ENCODE assay signal across 31 mouse cellular contexts in genomic region chr4:65801204-65801603, GRCm38 (mm10).
DNase-seq lines count a peak whose midpoint lies in the region; ATAC-seq and TF ChIP-seq lines count a peak whose summit lies in the region.
"Had no signal": no experiment of that assay in that cellular context is flagged by ENCODE, and none has a peak within 500 bp of the region (broad histone marks: within the 10 kb centered on the region; RNA-seq: fewer than 3 reads in every experiment).

No protein-coding gene starts in this region.

- intact Hi-C loops in left cerebral cortex, postnatal 10 days (cut with DNase I), result no loop called here

- H3K36me3 ChIP-seq in midbrain, embryonic 11.5 days (ENCODE audit: control insufficient read depth, insufficient read depth, low read length), result no peaks in the 10 kb centered on the region
- H3K36me3 ChIP-seq in midbrain, postnatal 0 days (ENCODE audit: insufficient read depth, low read length), result no peaks in the 10 kb centered on the region
- H3K36me3 ChIP-seq: heart, embryonic 12.5 days; limb, embryonic 13.5 days; lung, embryonic 15.5 days; midbrain, embryonic 10.5 days; neural tube, embryonic 12.5 days had no signal

- H3K9ac ChIP-seq in midbrain, embryonic 11.5 days (ENCODE audit: low read length), result no peak overlapping the region
- no peak overlapping the region for H3K9ac ChIP-seq in midbrain, postnatal 0 days (replicated peaks; ENCODE audit: low read length, poor library complexity, severe bottlenecking)
- H3K9ac ChIP-seq: heart, embryonic 12.5 days; hindbrain, embryonic 14.5 days; limb, embryonic 13.5 days; lung, embryonic 15.5 days; neural tube, embryonic 12.5 days had no signal

- H3K27me3 ChIP-seq in midbrain, embryonic 11.5 days (ENCODE audit: control insufficient read depth, insufficient read depth, low read length), result no peaks in the 10 kb centered on the region
- no peaks in the 10 kb centered on the region for H3K27me3 ChIP-seq in midbrain, postnatal 0 days (ENCODE audit: insufficient read depth, low read length)
- H3K27me3 ChIP-seq: CH12.LX; heart, embryonic 12.5 days; limb, embryonic 13.5 days; lung, embryonic 15.5 days; neural tube, embryonic 12.5 days had no signal

- H3K4me2 ChIP-seq in midbrain, embryonic 11.5 days, result no peak overlapping the region
- H3K4me2 ChIP-seq in midbrain, postnatal 0 days (ENCODE audit: low read depth, low read length, poor library complexity, severe bottlenecking), result no peak overlapping the region
- H3K4me2 ChIP-seq: heart, embryonic 12.5 days; hindbrain, embryonic 14.5 days; limb, embryonic 13.5 days; liver, embryonic 11.5 days; lung, embryonic 15.5 days; neural tube, embryonic 12.5 days had no signal

- no peak overlapping the region for H3K27ac ChIP-seq in midbrain, embryonic 11.5 days (ENCODE audit: low read depth, low read length)
- H3K27ac ChIP-seq in midbrain, postnatal 0 days (ENCODE audit: low read depth, low read length), result no peak overlapping the region
- H3K27ac ChIP-seq: hindbrain, embryonic 14.5 days; left cerebral cortex, adult 2 months; limb, embryonic 13.5 days; lung, embryonic 15.5 days; midbrain, embryonic 10.5 days; neural tube, embryonic 12.5 days had no signal

- no peak for TF ChIP-seq CTCF in midbrain, postnatal 0 days (IDR thresholded peaks at IDR 0.05)

- H3K4me3 ChIP-seq in midbrain, embryonic 11.5 days (ENCODE audit: low read depth, low read length), result no peak overlapping the region
- H3K4me3 ChIP-seq in midbrain, postnatal 0 days (ENCODE audit: low read depth, low read length), result no peak overlapping the region
- H3K4me3 ChIP-seq: erythroblast, embryonic 14.5 days; heart, embryonic 12.5 days; left cerebral cortex, adult 2 months; limb, embryonic 13.5 days; lung, embryonic 15.5 days; midbrain, embryonic 10.5 days; myocyte; neural tube, embryonic 12.5 days had no signal

- no peak for DNase-seq in cerebellum, postnatal 4 days (ENCODE audit: low spot score in 2 of 2)
- DNase-seq in midbrain, embryonic 11.5 days (ENCODE audit: low spot score, missing footprints), result peak; percentile 12
- no peak for DNase-seq in midbrain, postnatal 0 days (ENCODE audit: low spot score)
- DNase-seq in cerebellum, adult 9-11 months, result peak; percentile 45
- DNase-seq in embryo, embryonic 10 days (ENCODE audit: low spot score), result no peak
- no peak for DNase-seq in layer of hippocampus, adult 9-10 months (ENCODE audit: low spot score)
- no peak for DNase-seq in left cerebral cortex, postnatal 10 days (ENCODE audit: extremely low spot score in 1 of 2, low spot score in 2 of 2)
- DNase-seq: adrenal gland, adult 2 months; adrenal gland, postnatal 36 days; gastrocnemius, postnatal 36 days; heart, adult 18-20 months; kidney, adult 11 months; kidney, postnatal 25 days; right cerebral cortex, postnatal 4 days; thymus, adult 2 months; thymus, postnatal 4 days had no signal

- no peaks in the 10 kb centered on the region for H3K4me1 ChIP-seq in midbrain, embryonic 11.5 days (ENCODE audit: control insufficient read depth, insufficient read depth, low read length)
- no peaks in the 10 kb centered on the region for H3K4me1 ChIP-seq in midbrain, postnatal 0 days (ENCODE audit: insufficient read depth, low read length)
- H3K4me1 ChIP-seq: heart, embryonic 12.5 days; limb, embryonic 13.5 days; lung, embryonic 15.5 days; neural tube, embryonic 12.5 days had no signal

- ATAC-seq in cerebellum, adult (ENCODE audit: insufficient number of reproducible peaks, low FRiP score, low TSS enrichment), result peak; percentile 74
- ATAC-seq in midbrain, embryonic 11.5 days (ENCODE audit: low FRiP score), result no peak
- no peak for ATAC-seq in midbrain, postnatal 0 days (ENCODE audit: low FRiP score)
- ATAC-seq: activated CD4-positive, CD25-positive, alpha-beta regulatory T cell, adult 4 months; inflammation-experienced regulatory T-cells, adult 6 months; midbrain, embryonic 16.5 days had no signal

- no peaks in the 10 kb centered on the region for H3K9me3 ChIP-seq in midbrain, embryonic 11.5 days (ENCODE audit: control insufficient read depth, low read length)
- no peaks in the 10 kb centered on the region for H3K9me3 ChIP-seq in midbrain, postnatal 0 days (ENCODE audit: low read length)
- H3K9me3 ChIP-seq: heart, embryonic 12.5 days; limb, embryonic 13.5 days; lung, embryonic 15.5 days; midbrain, embryonic 10.5 days; neural tube, embryonic 12.5 days had no signal

- WGBS in midbrain, embryonic 11.5 days, result 81% methylated on average over 3 of the region's 3 CpGs
- WGBS in midbrain, postnatal 0 days, result 84% methylated on average over 3 of the region's 3 CpGs

Comparison
In these comparisons a context has a peak if more than half of its experiments do, and no peak if none do; other contexts are left out.
1. DNase-seq: peak in midbrain, embryonic 11.5 days (single experiment) and cerebellum, adult 9-11 months (single experiment); none in cerebellum, postnatal 4 days (0 of 2), midbrain, postnatal 0 days (single experiment), embryo, embryonic 10 days (single experiment), layer of hippocampus, adult 9-10 months (single experiment) and left cerebral cortex, postnatal 10 days (0 of 2).